Mouse (Mus musculus) embryonic stem cell, embryonic (primary cell): Measurements from ENCODE around the gene Ptgs2.

Source experiments
- CTCF ChIA-PET, 4 experiments: fragments of 300-600 bp in 2 of 4; fragments of 350-600 bp in 2 of 4; sonication (Branson Sonifier 250); formaldehyde crosslinking; loops; one replicate each; lab custom pipeline; 2022; ENCODE audit warnings: inconsistent platforms in 2 of 4; lab: Charles Lee
- POLR2A ChIA-PET, 4 experiments: fragments of 300-600 bp in 2 of 4; fragments of 350-600 bp in 2 of 4; sonication (Branson Sonifier 250); formaldehyde crosslinking; loops; one replicate each; lab custom pipeline; 2022; ENCODE audit warnings: antibody characterized with exemption in 4 of 4, inconsistent platforms in 1 of 4; lab: Charles Lee

Ptgs2 gene

GRCm38 (mm10) chr1:150141939-150142338, 42.1 kb downstream of the Ptgs2 start:
- CTCF ChIA-PET: no interaction called here
- POLR2A ChIA-PET: no interaction called here

GRCm38 (mm10) chr1:150143578-150143977, 43.7 kb downstream of the Ptgs2 start:
- ChIA-PET POLR2A (no interaction called here), CTCF (no interaction called here)

GRCm38 (mm10) chr1:150145049-150145448, 45.2 kb downstream of the Ptgs2 start:
- POLR2A ChIA-PET: no interaction called here
- CTCF ChIA-PET: no interaction called here

GRCm38 (mm10) chr1:150147272-150147671, 47.4 kb downstream of the Ptgs2 start:
- CTCF ChIA-PET: no interaction called here
- POLR2A ChIA-PET: no interaction called here

GRCm38 (mm10) chr1:150151411-150151810, 51.6 kb downstream of the Ptgs2 start:
- POLR2A ChIA-PET: no interaction called here

More at GRCm38 (mm10) chr1:150151411-150151810, 51.6 kb downstream of the Ptgs2 start:
- CTCF ChIA-PET: no interaction called here
